Mouse (Mus musculus) CH12.LX (cell line): ENCODE data around the gene Ppp4r4.

ENCODE experiments used
- CTCF ChIP-seq, 2 experiments: IDR thresholded peaks in 1 of 2; conservative IDR thresholded peaks in 1 of 2; 2 replicates each; pipeline ENCODE4 v1.5.1; 2011 to 2012; ENCODE audit warnings: low read depth in 2 of 2, low read length in 2 of 2, improper control_type of control experiment in 1 of 2, inconsistent platforms in 1 of 2, mild to moderate bottlenecking in 1 of 2, moderate library complexity in 1 of 2
- EP300 ChIP-seq: IDR thresholded peaks from 2 replicates; pipeline ENCODE4 v1.6.1; 2011; ENCODE audit warnings: low read length, improper control_type of control experiment
- HCFC1 ChIP-seq: IDR thresholded peaks from 2 replicates; pipeline ENCODE4 v1.6.1; 2012; ENCODE audit warnings: low read depth, mild to moderate bottlenecking, inconsistent platforms, low read length, improper control_type of control experiment
- JUN ChIP-seq: IDR thresholded peaks from 2 replicates; pipeline ENCODE4 v1.6.1; 2011; ENCODE audit warnings: low read depth, mild to moderate bottlenecking, low read length, improper control_type of control experiment, moderate library complexity; ENCODE audit not compliant: insufficient read depth
- MXI1 ChIP-seq: IDR thresholded peaks from 2 replicates; pipeline ENCODE4 v1.6.1; 2011; ENCODE audit warnings: mild to moderate bottlenecking, low read depth, low read length, improper control_type of control experiment
- NELFE ChIP-seq: IDR thresholded peaks from 2 replicates; pipeline ENCODE4 v1.6.1; 2011; ENCODE audit warnings: low read depth, low read length, improper control_type of control experiment
- POLR2A ChIP-seq: IDR thresholded peaks from 2 replicates; pipeline ENCODE4 v1.6.1; 2011; ENCODE audit warnings: low read depth, mild to moderate bottlenecking, improper control_type of control experiment, low read length
- RAD21 ChIP-seq: IDR thresholded peaks from 2 replicates; pipeline ENCODE4 v1.6.1; 2011; ENCODE audit warnings: low read depth, mild to moderate bottlenecking, low read length, improper control_type of control experiment, moderate library complexity
- UBTF ChIP-seq: IDR thresholded peaks from 2 replicates; pipeline ENCODE4 v1.6.1; 2012; ENCODE audit warnings: low read depth, mild to moderate bottlenecking, inconsistent platforms, low read length, improper control_type of control experiment, moderate library complexity
- USF1 ChIP-seq: IDR thresholded peaks from 2 replicates; pipeline ENCODE4 v1.6.1; 2014; ENCODE audit warnings: low read depth, mild to moderate bottlenecking, inconsistent platforms, low read length, improper control_type of control experiment
- USF2 ChIP-seq: conservative IDR thresholded peaks from 2 replicates; pipeline ENCODE4 v1.6.1; 2011; ENCODE audit warnings: low read depth, low read length, improper control_type of control experiment
- ZC3H11A ChIP-seq: IDR thresholded peaks from 2 replicates; pipeline ENCODE4 v1.6.1; 2012; ENCODE audit warnings: low read depth, mild to moderate bottlenecking, inconsistent platforms, low read length, improper control_type of control experiment
- ZNF384 ChIP-seq: IDR thresholded peaks from 2 replicates; pipeline ENCODE4 v1.6.1; 2012; ENCODE audit warnings: low read depth, low read length, improper control_type of control experiment, inconsistent platforms

DNA sequence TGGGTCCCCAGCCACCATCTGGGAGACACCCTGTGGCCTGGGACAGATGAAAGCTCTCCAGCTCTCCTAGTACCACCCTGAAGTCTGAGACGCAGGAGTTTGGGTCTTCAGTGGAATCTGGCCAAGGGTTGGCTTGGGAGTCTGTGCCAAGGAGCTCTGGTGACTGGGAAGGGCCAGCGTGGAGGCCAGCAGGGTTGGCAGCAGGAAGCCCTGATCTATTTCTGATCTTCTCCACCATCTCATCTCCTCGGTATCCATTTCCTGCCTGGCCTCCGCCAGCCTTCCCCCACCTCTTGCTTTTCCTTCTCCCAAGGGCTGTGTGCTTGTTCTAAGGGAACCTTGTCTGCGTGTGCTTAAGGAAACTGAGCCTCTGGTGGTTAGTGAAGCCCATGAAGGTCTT, 33.3 kb upstream of the Ppp4r4 start:
- TF ChIP-seq USF1 (no peak), CTCF (conservative IDR thresholded peaks at IDR 0.05 in 1 of 2, IDR thresholded peaks at IDR 0.05 in 1 of 2; ENCODE audit: low read depth in 2 of 2, low read length in 2 of 2) (no peak), POLR2A (no peak), MXI1 (no peak), ZC3H11A (no peak), USF2 (no peak), ZNF384 (no peak), HCFC1 (no peak), RAD21 (no peak), NELFE (no peak), EP300 (no peak), JUN (no peak), UBTF (no peak)
